Mouse (Mus musculus): ENCODE measurements at regions not wholly inside any gene's neighbourhood (a gene's known extent, or its start where the extent isn't known, plus 50 kb on each side); places are given as distances from the start of the nearest gene placed in this dataset.

DNA sequence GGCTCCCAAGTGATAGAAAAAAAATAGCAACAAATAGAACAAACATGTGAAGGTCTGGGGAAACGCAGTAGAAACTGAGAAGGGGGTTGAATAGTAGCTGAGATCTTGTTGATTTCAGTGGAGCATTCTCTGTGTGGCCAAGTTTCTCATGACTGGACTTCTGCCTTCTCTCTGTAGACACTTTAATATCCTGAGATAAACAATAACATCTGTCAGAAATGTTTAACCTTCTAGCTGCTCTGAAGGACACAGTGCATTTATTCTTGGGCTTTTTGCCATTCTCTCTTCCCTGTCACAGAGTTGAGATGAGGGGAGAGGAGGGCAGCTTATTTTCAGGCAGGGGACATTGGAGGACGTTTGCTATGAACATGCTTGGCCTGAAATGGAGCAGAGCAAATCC lies 467.9 kb downstream of the Kctd12 start:
- TF ChIP-seq CTCF (IDR thresholded peaks at IDR 0.05; ENCODE audit: extremely low read depth, insufficient read length, insufficient replicate concordance, low read depth, low read length) (no peak), POLR2A (IDR thresholded peaks at IDR 0.05; ENCODE audit: low read depth, low read length) (no peak)

All from small intestine, adult 2 months (tissue).